Mouse (Mus musculus): Measurements from ENCODE around the gene Gnb1. TPM values are rescaled to one million over a fixed set of nuclear protein-coding genes. Genes with fewer than 3 reads are reported as not detected.
A peak's percentile ranks its signal among the peaks of the same experiment; 100 is the strongest.

Gnb1 gene
- 100 to 1,000 TPM; 718 to 729 TPM for total RNA-seq (2021)
- long read RNA-seq, experiment 1, transcript Gnb1-206 (4 exons, 812 nt) = minor isoform, 7 of 263 reads
- long read RNA-seq, experiment 1, transcript Gnb1-202 (11 exons, 3,088 nt) = minor isoform, 54 of 263 reads
- long read RNA-seq, experiment 1, transcript Gnb1-201 (12 exons, 3,131 nt) = major isoform, 123 of 263 reads
- long read RNA-seq, experiment 1, transcript Gnb1-203 (12 exons, 3,143 nt) = minor isoform, 26 of 263 reads
- long read RNA-seq, experiment 1, partial matches to known transcripts = 14 of 263 reads
- long read RNA-seq, experiment 1, other reads (novel, unspliced or antisense) = 39 of 263 reads
- long read RNA-seq, experiment 2, transcript Gnb1-206 (4 exons, 812 nt) = minor isoform, 16 of 344 reads
- long read RNA-seq, experiment 2, transcript Gnb1-202 (11 exons, 3,088 nt) = minor isoform, 65 of 344 reads
- long read RNA-seq, experiment 2, transcript Gnb1-201 (12 exons, 3,131 nt) = major isoform, 151 of 344 reads
- long read RNA-seq, experiment 2, transcript Gnb1-203 (12 exons, 3,143 nt) = minor isoform, 37 of 344 reads
- long read RNA-seq, experiment 2, partial matches to known transcripts = 29 of 344 reads
- long read RNA-seq, experiment 2, other reads (novel, unspliced or antisense) = 46 of 344 reads

DNA sequence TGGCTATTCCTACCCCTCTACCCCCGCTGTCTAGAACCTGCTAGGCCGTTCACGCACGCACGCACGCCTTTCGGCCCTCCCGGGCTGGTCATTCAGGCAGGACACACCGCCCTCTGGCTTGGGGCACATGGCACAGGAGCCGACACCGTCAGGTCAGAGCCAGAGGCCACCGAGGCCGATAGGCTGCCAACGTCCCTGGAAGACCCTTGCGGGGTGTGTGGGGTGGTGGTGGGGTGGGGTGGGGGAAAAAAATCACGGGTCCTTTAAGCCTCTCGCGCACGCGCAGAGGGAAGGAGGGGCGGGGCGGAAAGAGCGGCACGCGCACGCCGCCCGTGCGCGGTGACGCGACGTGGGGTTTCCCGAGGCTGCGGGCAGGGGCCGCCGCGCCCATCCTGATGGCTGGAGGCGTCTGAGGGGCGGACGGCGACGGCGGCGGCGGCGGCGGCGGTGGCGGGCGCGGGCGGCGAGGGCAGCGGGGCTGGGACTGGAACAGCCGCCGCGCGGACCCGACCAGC lies at the start of gene Gnb1:
Gene Gnb1, plus strand, starts transcription at position 372 of the 515 bp plus-strand sequence.
- Histone ChIP-seq H3K4me3 (peak within 1 kb of the TSS; percentile 97), H3K27ac (peak within 1 kb of the TSS; percentile 97)
- no peak for TF ChIP-seq CTCF (conservative IDR thresholded peaks at IDR 0.05)
- DNase-seq (ENCODE audit: low spot score in 2 of 2) = peak; percentile 89 to 97

GRCm38 (mm10) chr4:155442808-155443207 lies 48.4 kb upstream of the Gnb1 start:
- no peak for DNase-seq (ENCODE audit: low spot score in 2 of 2)
- no peak for TF ChIP-seq CTCF (conservative IDR thresholded peaks at IDR 0.05)
- Histone ChIP-seq H3K27ac (no peak overlapping the region), H3K4me3 (no peak overlapping the region)

GRCm38 (mm10) chr4:155451597-155451996 lies 39.6 kb upstream of the Gnb1 start:
- Histone ChIP-seq H3K4me3 (no peak overlapping the region), H3K27ac (no peak overlapping the region)
- no peak for DNase-seq (ENCODE audit: low spot score in 2 of 2)
- no peak for TF ChIP-seq CTCF (conservative IDR thresholded peaks at IDR 0.05)

- TF ChIP-seq CTCF (conservative IDR thresholded peaks at IDR 0.05) = no peak
- H3K27ac ChIP-seq = no peak overlapping the region
- DNase-seq (ENCODE audit: low spot score in 2 of 2) = no peak
- no peak overlapping the region for H3K4me3 ChIP-seq
These were observed 32.6 kb upstream of the Gnb1 start for GRCm38 (mm10) chr4:155458575-155458974.

DNA sequence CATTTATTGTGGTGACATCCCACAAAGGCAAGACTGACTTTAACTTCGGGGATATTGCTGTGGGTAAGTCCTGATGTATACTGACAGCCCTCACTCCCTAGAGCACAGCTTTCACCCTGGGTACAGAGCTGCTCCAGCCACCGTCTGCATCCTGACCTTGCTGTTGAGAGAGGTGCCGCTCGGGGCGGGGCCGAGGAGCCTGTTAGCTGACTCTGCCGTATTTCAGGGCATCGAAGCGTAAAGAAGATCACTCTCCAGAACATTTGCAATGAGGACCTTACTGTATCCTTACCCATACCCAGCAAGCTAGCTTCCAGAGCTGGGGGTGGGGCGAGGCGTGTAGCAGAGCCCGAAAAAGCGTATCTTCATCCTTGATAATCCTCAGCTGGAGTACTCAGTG lies 28.1 kb upstream of the Gnb1 start:
- Histone ChIP-seq H3K4me3 (no peak overlapping the region), H3K27ac (no peak overlapping the region)
- no peak for DNase-seq (ENCODE audit: low spot score in 2 of 2)
- TF ChIP-seq CTCF (conservative IDR thresholded peaks at IDR 0.05) = no peak

- no peak overlapping the region for H3K4me3 ChIP-seq
- DNase-seq (ENCODE audit: low spot score in 2 of 2) = no peak
- no peak for TF ChIP-seq CTCF (conservative IDR thresholded peaks at IDR 0.05)
- H3K27ac ChIP-seq = no peak overlapping the region
These were observed 27.6 kb upstream of the Gnb1 start for GRCm38 (mm10) chr4:155463611-155464010.

- no peak for DNase-seq (ENCODE audit: low spot score in 2 of 2)
- no peak overlapping the region for H3K4me3 ChIP-seq
- TF ChIP-seq CTCF (conservative IDR thresholded peaks at IDR 0.05) = no peak
These were observed 27.1 kb upstream of the Gnb1 start for GRCm38 (mm10) chr4:155464061-155464460.

DNA sequence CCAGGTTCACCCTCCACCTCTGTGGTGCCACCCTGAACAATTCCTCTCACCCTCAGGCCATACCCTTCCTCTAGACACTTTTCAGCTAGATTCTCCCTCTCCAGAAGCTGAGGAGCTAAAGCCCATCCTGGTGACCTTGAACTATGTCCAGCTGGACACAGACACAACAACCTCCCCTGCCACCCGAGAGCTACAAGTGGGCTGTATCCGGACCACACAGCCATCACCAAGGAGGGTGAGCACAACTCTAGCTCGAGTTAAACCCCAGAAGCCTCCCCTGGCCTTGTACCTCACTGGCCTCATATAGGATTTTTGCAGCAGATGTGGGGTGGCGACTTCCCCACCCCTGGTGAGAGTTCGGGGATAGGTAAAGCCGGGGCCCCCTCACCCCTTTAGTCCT lies 25.6 kb upstream of the Gnb1 start:
- Histone ChIP-seq H3K4me3 (no peak overlapping the region), H3K27ac (no peak overlapping the region)
- TF ChIP-seq CTCF (conservative IDR thresholded peaks at IDR 0.05) = no peak
- DNase-seq (ENCODE audit: low spot score in 2 of 2) = no peak

More at GRCm38 (mm10) chr4:155464061-155464460, 27.1 kb upstream of the Gnb1 start:
- no peak overlapping the region for H3K27ac ChIP-seq

DNA sequence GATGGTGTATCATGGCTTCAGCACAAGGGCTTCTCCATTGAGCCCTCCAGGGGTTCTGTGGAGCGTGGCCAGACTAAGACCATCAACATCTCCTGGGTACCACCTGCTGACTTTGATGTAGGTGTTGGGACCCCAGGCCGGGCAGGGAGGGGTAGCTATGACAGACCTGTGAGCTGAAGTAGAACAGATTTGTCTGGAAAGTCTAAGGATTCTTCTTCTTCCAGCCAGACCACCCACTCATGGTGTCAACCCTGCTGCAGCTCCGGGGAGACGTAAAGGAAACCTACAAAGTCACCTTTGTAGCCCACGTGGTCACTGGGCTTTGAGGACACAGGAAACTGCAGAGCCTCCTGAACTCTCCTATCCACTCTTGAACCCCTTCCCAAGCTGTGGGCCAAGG lies 25.1 kb upstream of the Gnb1 start:
- no peak for TF ChIP-seq CTCF (conservative IDR thresholded peaks at IDR 0.05)
- Histone ChIP-seq H3K4me3 (no peak overlapping the region), H3K27ac (no peak overlapping the region)
- no peak for DNase-seq (ENCODE audit: low spot score in 2 of 2)

DNA sequence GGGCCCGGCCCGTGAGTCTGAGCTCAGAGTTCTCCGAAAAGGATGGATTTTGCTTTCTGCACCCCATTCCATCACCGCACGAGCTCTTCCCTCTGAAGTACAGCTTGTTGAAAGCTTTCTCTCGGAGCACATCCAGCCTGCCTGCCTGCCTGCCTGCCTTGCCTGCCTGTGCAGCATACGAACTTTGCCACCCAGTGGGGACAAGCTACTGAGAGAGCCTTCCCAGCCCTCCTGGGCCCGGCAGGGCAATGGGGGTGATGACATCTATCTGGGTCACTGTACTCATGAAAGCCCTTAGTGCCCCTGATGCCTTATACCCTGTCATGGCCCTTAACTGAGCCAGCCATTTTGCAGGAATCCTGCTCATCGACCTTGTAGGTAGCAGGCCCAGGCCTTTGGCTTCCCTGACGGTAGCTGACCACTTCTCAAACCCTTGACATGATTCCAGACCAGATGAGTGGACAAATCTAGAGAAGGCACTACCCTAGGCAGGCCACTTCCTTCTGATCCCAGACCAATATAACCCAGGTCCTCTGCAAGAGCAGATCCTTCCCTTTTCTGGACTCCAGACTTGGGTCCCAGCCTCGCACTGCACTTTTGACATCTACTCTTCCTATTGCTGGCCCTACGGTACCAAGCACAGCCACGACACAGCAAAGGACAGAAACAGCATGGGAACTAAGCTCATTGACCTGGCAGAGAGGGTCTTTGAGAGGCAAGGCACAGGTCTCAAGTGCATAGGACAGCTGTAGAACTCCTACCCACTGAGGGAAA lies 23.7 kb upstream of the Gnb1 start:
- H3K4me3 ChIP-seq = no peak overlapping the region
- no peak overlapping the region for H3K27ac ChIP-seq
- TF ChIP-seq CTCF (conservative IDR thresholded peaks at IDR 0.05) = no peak
- DNase-seq (ENCODE audit: low spot score in 2 of 2) = no peak

DNA sequence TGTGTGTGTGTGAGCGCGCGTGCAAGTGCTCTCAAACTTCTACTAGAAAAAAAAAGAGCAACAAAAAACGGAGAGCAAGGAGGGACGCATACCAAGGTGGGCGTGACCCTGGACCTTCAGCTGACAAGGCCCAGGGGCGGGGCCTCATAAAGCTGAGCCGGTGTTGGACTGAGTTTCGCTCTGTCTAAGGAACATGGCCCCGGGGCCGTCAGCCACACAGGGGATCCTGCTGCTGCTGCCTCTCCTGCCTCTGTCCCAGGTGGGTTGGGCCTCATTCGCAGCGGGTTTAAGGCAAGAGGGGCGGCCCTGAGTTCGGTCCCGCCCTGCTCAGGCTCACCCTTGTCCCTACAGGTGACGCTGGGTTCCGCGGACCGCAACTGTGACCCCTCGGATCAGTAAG lies 22.2 kb upstream of the Gnb1 start, which contains the start of gene Tmem52:
Gene Tmem52, plus strand, starts transcription at position 163 of the 400 bp plus-strand sequence.
- Histone ChIP-seq H3K27ac (peak within 1 kb of the TSS; percentile 57; the same call in 1 of the 2 replicates), H3K4me3 (peak within 1 kb of the TSS; percentile 22; the same call in 1 of the 2 replicates)
- TF ChIP-seq CTCF (conservative IDR thresholded peaks at IDR 0.05) = no peak
- no peak for DNase-seq (ENCODE audit: low spot score in 2 of 2)

GRCm38 (mm10) chr4:155469590-155470262 lies 21.4 kb upstream of the Gnb1 start:
- TF ChIP-seq CTCF (conservative IDR thresholded peaks at IDR 0.05) = no peak
- H3K4me3 ChIP-seq = peak overlapping the region; percentile 22; the same call in 1 of the 2 replicates
- H3K27ac ChIP-seq = peak overlapping the region; percentile 57; the same call in 1 of the 2 replicates
- DNase-seq (ENCODE audit: low spot score in 2 of 2) = no peak

All from layer of hippocampus, adult 2 months (tissue).